Mouse (Mus musculus) C2C12 (cell line): ENCODE measurements around the gene Cbwd1. TPM values are rescaled to one million over a fixed set of nuclear protein-coding genes. Genes with fewer than 3 reads are reported as not detected.

ENCODE experiments used
- H3K27me3 ChIP-seq: one replicate; pipeline ENCODE4 v1.6.1; 2011; ENCODE audit not compliant: control insufficient read depth, insufficient read depth, insufficient read length
- H3K36me3 ChIP-seq: one replicate; pipeline ENCODE4 v1.6.1; 2011; ENCODE audit not compliant: control insufficient read depth, insufficient read depth
- H3K4me3 ChIP-seq: one replicate; pipeline ENCODE4 v1.5.1; 2011; ENCODE audit warnings: mild to moderate bottlenecking, control low read depth; ENCODE audit not compliant: poor library complexity, insufficient read depth, severe bottlenecking
- H3K79me2 ChIP-seq: one replicate; pipeline ENCODE4 v1.6.1; 2011; ENCODE audit not compliant: control insufficient read depth, insufficient read depth
- H3K79me3 ChIP-seq: one replicate; pipeline ENCODE4 v1.6.1; 2011; ENCODE audit warnings: low read depth, control low read depth
- H3ac ChIP-seq: one replicate; pipeline ENCODE3; 2011; ENCODE audit warnings: low read depth; ENCODE audit not compliant: control insufficient read depth, insufficient read length
- CEBPB ChIP-seq: IDR thresholded peaks from one replicate; pipeline ENCODE4 v1.6.1; 2011; ENCODE audit warnings: low read depth, mild to moderate bottlenecking, control low read depth, moderate library complexity
- CTCF ChIP-seq: IDR thresholded peaks from one replicate; pipeline ENCODE4 v1.5.1; 2011; ENCODE audit not compliant: control insufficient read depth, insufficient read depth, insufficient read length
- FOSL1 ChIP-seq: IDR thresholded peaks from one replicate; pipeline ENCODE4 v1.8.0; 2011; ENCODE audit warnings: mild to moderate bottlenecking, low read length; ENCODE audit not compliant: poor library complexity, insufficient read depth, severe bottlenecking
- MAX ChIP-seq: IDR thresholded peaks from one replicate; pipeline ENCODE4 v1.6.1; 2011; ENCODE audit warnings: mild to moderate bottlenecking, control low read depth
- MYOD1 ChIP-seq: IDR thresholded peaks from one replicate; pipeline ENCODE4 v1.6.1; 2011; ENCODE audit warnings: low read depth; ENCODE audit not compliant: control insufficient read depth, insufficient read length
- MYOG ChIP-seq: IDR thresholded peaks from one replicate; pipeline ENCODE4 v1.6.1; 2011; ENCODE audit not compliant: control insufficient read depth, insufficient read length; ENCODE audit errors: extremely low read depth
- USF1 ChIP-seq: IDR thresholded peaks from one replicate; pipeline ENCODE4 v1.6.1; 2011; ENCODE audit warnings: low read depth, mild to moderate bottlenecking, control low read depth, moderate library complexity
- polyA plus RNA-seq: library from polyadenylated mRNA; unstranded; fragments of >200 nt; fragmentation: generic; extraction: Trizol; gene quantifications from one replicate; pipeline ENCODE4 v1.2.1, GENCODE M21; 2012; ENCODE audit warnings: missing spikeins

Cbwd1 gene
- polyA plus RNA-seq, 1 experiment, result 10.4 TPM

GRCm38 (mm10) chr19:24983857-24984498 lies 22.6 kb upstream of the Cbwd1 start:
- Histone ChIP-seq H3ac (no peak overlapping the region), H3K4me3 (no peak overlapping the region), H3K79me2 (no peaks in the 10 kb centered on the region), H3K36me3 (no peaks in the 10 kb centered on the region), H3K79me3 (no peaks in the 10 kb centered on the region), H3K27me3 (no peaks in the 10 kb centered on the region)
- TF ChIP-seq CTCF (no peak), USF1 (no peak)

- Histone ChIP-seq H3K36me3 (no peaks in the 10 kb centered on the region), H3K79me2 (no peaks in the 10 kb centered on the region)
Observed at GRCm38 (mm10) chr19:24983050-24983449, 21.6 kb upstream of the Cbwd1 start.

GRCm38 (mm10) chr19:24981294-24981693 lies 19.9 kb upstream of the Cbwd1 start:
- H3K79me3 ChIP-seq, result no peaks in the 10 kb centered on the region
- H3K36me3 ChIP-seq, result no peaks in the 10 kb centered on the region
- no peak overlapping the region for H3K4me3 ChIP-seq
- no peak overlapping the region for H3ac ChIP-seq
- TF ChIP-seq CTCF, result no peak
- TF ChIP-seq CEBPB, result peak; percentile 62
- TF ChIP-seq FOSL1, result peak; percentile 28
- TF ChIP-seq MAX, result peak; percentile 62
- TF ChIP-seq MYOD1, result peak; percentile 32
- no peak for TF ChIP-seq USF1
- TF ChIP-seq MYOG, result no peak
- no peaks in the 10 kb centered on the region for H3K27me3 ChIP-seq
- H3K79me2 ChIP-seq, result no peaks in the 10 kb centered on the region

More at GRCm38 (mm10) chr19:24983050-24983449, 21.6 kb upstream of the Cbwd1 start:
- Histone ChIP-seq H3ac (no peak overlapping the region), H3K79me3 (no peaks in the 10 kb centered on the region), H3K4me3 (no peak overlapping the region), H3K27me3 (no peaks in the 10 kb centered on the region)
- TF ChIP-seq MYOD1 (no peak), CTCF (no peak)

GRCm38 (mm10) chr19:24978852-24979842 lies 17.7 kb upstream of the Cbwd1 start:
- Histone ChIP-seq H3ac (no peak overlapping the region), H3K27me3 (no peaks in the 10 kb centered on the region), H3K79me3 (no peaks in the 10 kb centered on the region), H3K79me2 (no peaks in the 10 kb centered on the region), H3K4me3 (no peak overlapping the region), H3K36me3 (no peaks in the 10 kb centered on the region)
- TF ChIP-seq CEBPB (no peak), CTCF (no peak), MYOD1 (no peak), FOSL1 (no peak), MYOG (no peak), USF1 (no peak), MAX (no peak)

- H3K4me3 ChIP-seq, result no peak overlapping the region
- H3K36me3 ChIP-seq, result no peaks in the 10 kb centered on the region
- H3K79me3 ChIP-seq, result no peaks in the 10 kb centered on the region
- H3K79me2 ChIP-seq, result no peaks in the 10 kb centered on the region
- TF ChIP-seq MYOD1 (no peak), CTCF (no peak), MYOG (no peak), FOSL1 (no peak), USF1 (no peak), CEBPB (no peak), MAX (no peak)
- H3K27me3 ChIP-seq, result no peaks in the 10 kb centered on the region
- no peak overlapping the region for H3ac ChIP-seq
Observed at GRCm38 (mm10) chr19:24977991-24978390, 16.6 kb upstream of the Cbwd1 start.
